Mouse (Mus musculus): Measurements from ENCODE around the gene Hoxa7. TPM values are rescaled to one million over a fixed set of nuclear protein-coding genes. Genes with fewer than 3 reads are reported as not detected.

Hoxa7 gene
- total RNA-seq (2021) = not detected

- peak; percentile 77 to 82 for DNase-seq
These were observed at the start of gene Hoxa7 for GRCm38 (mm10) chr6:52221337-52221992. Gene Hoxa7 (minus strand): TSS chr6:52221854.

GRCm38 (mm10) chr6:52270494-52271480 is 49.1 kb upstream of the Hoxa7 start:
- DNase-seq = peak in 1 of 2 experiments; percentile 50

GRCm38 (mm10) chr6:52268756-52269155 is 47.1 kb upstream of the Hoxa7 start:
- DNase-seq = no peak

GRCm38 (mm10) chr6:52268341-52268740 is 46.7 kb upstream of the Hoxa7 start:
- DNase-seq = no peak

GRCm38 (mm10) chr6:52267691-52268090 is 46.0 kb upstream of the Hoxa7 start:
- no peak for DNase-seq

GRCm38 (mm10) chr6:52267221-52267620 is 45.6 kb upstream of the Hoxa7 start:
- no peak for DNase-seq

GRCm38 (mm10) chr6:52266666-52266985 is 45.0 kb upstream of the Hoxa7 start:
- no peak for DNase-seq

GRCm38 (mm10) chr6:52265913-52266665 is 44.4 kb upstream of the Hoxa7 start:
- DNase-seq = no peak

- DNase-seq = no peak
These were observed 43.8 kb upstream of the Hoxa7 start for GRCm38 (mm10) chr6:52265306-52265912.

GRCm38 (mm10) chr6:52264106-52264790 is 42.6 kb upstream of the Hoxa7 start:
- no peak for DNase-seq

GRCm38 (mm10) chr6:52263321-52263585 is 41.6 kb upstream of the Hoxa7 start:
- DNase-seq = no peak

- no peak for DNase-seq
These were observed 41.0 kb upstream of the Hoxa7 start for GRCm38 (mm10) chr6:52262463-52263320.

GRCm38 (mm10) chr6:52261751-52262462 is 40.3 kb upstream of the Hoxa7 start:
- no peak for DNase-seq

GRCm38 (mm10) chr6:52260654-52261575 is 39.3 kb upstream of the Hoxa7 start, which contains the start of gene Hoxa13:
Gene Hoxa13 (minus strand): TSS chr6:52260880.
- DNase-seq = no peak

GRCm38 (mm10) chr6:52259811-52260261 is 38.2 kb upstream of the Hoxa7 start:
- DNase-seq = no peak

- no peak for DNase-seq
These were observed 37.6 kb upstream of the Hoxa7 start for GRCm38 (mm10) chr6:52259081-52259790.

GRCm38 (mm10) chr6:52256956-52257355 is 35.3 kb upstream of the Hoxa7 start:
- DNase-seq = peak; percentile 58

All from layer of hippocampus, postnatal 36 days (tissue).